Mouse (Mus musculus) spleen, adult 2 months (tissue): ENCODE data around the gene Ppp1r14b.

Experiments
- CTCF ChIP-seq: fragments of 200-500 bp; IDR thresholded peaks from 2 replicates; pipeline ENCODE4 v1.5.1; 2011; ENCODE audit warnings: mild to moderate bottlenecking, inconsistent platforms; ENCODE audit not compliant: insufficient read depth, insufficient read length, insufficient replicate concordance; ENCODE audit errors: extremely low read depth
- POLR2A ChIP-seq: fragments of 200-500 bp; IDR thresholded peaks from 2 replicates; pipeline ENCODE4 v1.6.1; 2011; ENCODE audit warnings: low read depth, low read length, inconsistent platforms

GRCm38 (mm10) chr19:7014481-7015135 is 39.8 kb downstream of the Ppp1r14b start:
- TF ChIP-seq CTCF (no peak), POLR2A (no peak)
